Mouse (Mus musculus): ENCODE results near the gene Gm1043.

GRCm38 (mm10) chr5:37045582-37045981 is 39.6 kb upstream of the Gm1043 start:
- TF ChIP-seq USF1 (IDR thresholded peaks at IDR 0.05; ENCODE audit: low read depth), result no peak
- no peak for TF ChIP-seq CTCF (IDR thresholded peaks at IDR 0.05; ENCODE audit: control insufficient read depth, insufficient read depth, insufficient read length)
- TF ChIP-seq CEBPB (IDR thresholded peaks at IDR 0.05; ENCODE audit: low read depth), result no peak
- TF ChIP-seq FOSL1 (IDR thresholded peaks at IDR 0.05; ENCODE audit: insufficient read depth, low read length, poor library complexity, severe bottlenecking), result no peak

All from C2C12 (cell line).